Mouse (Mus musculus): ENCODE results near the gene 9930111J21Rik1.
"Not testable (repeated sequence)": the region's sequence is repeated elsewhere in the genome, so short reads cannot be mapped to it uniquely, and the experiment has no call there.

DNA sequence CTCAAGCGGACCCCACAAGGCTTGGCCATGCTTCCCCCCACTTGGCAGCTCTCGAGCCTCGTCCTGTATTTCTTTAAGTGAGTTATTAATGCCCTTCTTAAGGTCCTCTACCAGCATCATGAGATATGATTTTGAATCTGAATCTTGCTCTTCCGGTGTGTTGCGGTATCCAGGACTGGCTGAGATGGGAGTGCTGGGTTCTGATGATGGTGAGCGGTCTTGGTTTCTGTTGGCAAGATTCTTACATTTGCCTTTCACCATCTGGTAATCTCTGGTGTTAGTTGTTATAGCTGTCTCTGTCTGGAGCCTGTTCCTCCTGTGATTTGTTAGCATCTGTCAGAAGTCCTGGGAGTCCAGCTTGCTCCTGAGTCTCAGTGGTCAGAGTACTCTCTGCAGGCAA, 33.1 kb downstream of the 9930111J21Rik1 start, which contains the start of gene Psme2b:
- not testable (repeated sequence) for TF ChIP-seq CTCF, EP300 (IDR thresholded peaks at IDR 0.05)
